8 mouse cellular contexts compared by ENCODE assay signal in genomic region chr17:23725477-23725876, GRCm38 (mm10). TPM values are rescaled to one million over a fixed set of nuclear protein-coding genes. Genes with fewer than 3 reads are reported as not detected.
A peak's percentile ranks its signal among the peaks of the same experiment; 100 is the strongest.
DNase-seq lines count a peak whose midpoint lies in the region; ATAC-seq and TF ChIP-seq lines count a peak whose summit lies in the region.

No protein-coding gene starts in this region.

- no peak for TF ChIP-seq POLR2A in cerebellum, adult 2 months (IDR thresholded peaks at IDR 0.05; ENCODE audit: borderline replicate concordance, insufficient read depth, low read length)
- no peak for TF ChIP-seq POLR2A in testis, adult 2 months (IDR thresholded peaks at IDR 0.05; ENCODE audit: control insufficient read depth, low read depth, low read length)

- no peak for DNase-seq in cerebellum, adult 2 months
- no peak for DNase-seq in cerebellum, adult 11 months
- DNase-seq in testis, postnatal 10 days (ENCODE audit: low spot score): no peak
- no peak for DNase-seq in yolk sac, embryonic 10.5 days (ENCODE audit: low spot score)
- no peak for DNase-seq in spleen, postnatal 14 days (ENCODE audit: low spot score in 2 of 2)
- no peak for DNase-seq in frontal cortex, postnatal 10 days (ENCODE audit: low spot score in 2 of 2)

- no peak for TF ChIP-seq CTCF in cerebellum, adult 2 months (IDR thresholded peaks at IDR 0.05; ENCODE audit: borderline replicate concordance, insufficient read depth, low read depth, low read length)
- TF ChIP-seq CTCF in testis, adult 2 months (IDR thresholded peaks at IDR 0.05; ENCODE audit: control insufficient read depth, insufficient read depth, insufficient replicate concordance, low read depth, low read length): no peak

- peak overlapping the region; percentile 38; the same call in 1 of the 2 replicates for H3K27ac ChIP-seq in cerebellum, adult 2 months (ENCODE audit: insufficient read depth, low read length)
- peak overlapping the region; percentile 88 for H3K27ac ChIP-seq in testis, adult 2 months (ENCODE audit: control insufficient read depth, insufficient read depth, low read depth, low read length)
- peak overlapping the region; percentile 93 for H3K27ac ChIP-seq in liver, embryonic 12.5 days

- no peak for ATAC-seq in liver, embryonic 12.5 days

- H3K36me3 ChIP-seq in testis, adult 2 months (ENCODE audit: control insufficient read depth, insufficient read depth, low read length): no peaks in the 10 kb centered on the region
- H3K36me3 ChIP-seq in liver, embryonic 12.5 days: no peaks in the 10 kb centered on the region

- 66% methylated on average over 4 of the region's 4 CpGs for WGBS in cerebellum, adult 2 months
- WGBS in liver, embryonic 12.5 days (ENCODE audit: insufficient replicate concordance): 52% methylated on average over 4 of the region's 4 CpGs

- no peaks in the 10 kb centered on the region for H3K9me3 ChIP-seq in liver, embryonic 12.5 days (replicated peaks)

- no peaks in the 10 kb centered on the region for H3K27me3 ChIP-seq in cerebellum, adult 2 months (ENCODE audit: control insufficient read depth, insufficient read depth, low read length)
- H3K27me3 ChIP-seq in testis, adult 2 months (ENCODE audit: control insufficient read depth, insufficient read depth, low read length): no peaks in the 10 kb centered on the region
- H3K27me3 ChIP-seq in liver, embryonic 12.5 days (replicated peaks): peaks cover 10% of the 10 kb centered on the region

- no peaks in the 10 kb centered on the region for H3K4me1 ChIP-seq in cerebellum, adult 2 months (ENCODE audit: control insufficient read depth, insufficient read depth, low read length)
- H3K4me1 ChIP-seq in testis, adult 2 months (ENCODE audit: control insufficient read depth, insufficient read depth, low read length): peaks cover 18% of the 10 kb centered on the region
- peaks cover 30% of the 10 kb centered on the region for H3K4me1 ChIP-seq in liver, embryonic 12.5 days

- H3K4me3 ChIP-seq in cerebellum, adult 2 months (replicated peaks; ENCODE audit: insufficient read depth, low read depth, low read length): peak overlapping the region; percentile 59
- H3K4me3 ChIP-seq in testis, adult 2 months (ENCODE audit: control insufficient read depth, low read depth, low read length): peak overlapping the region; percentile 94
- H3K4me3 ChIP-seq in liver, embryonic 12.5 days: peak overlapping the region; percentile 88

- peak overlapping the region; percentile 89 for H3K4me2 ChIP-seq in liver, embryonic 12.5 days

- peak overlapping the region; percentile 91 for H3K9ac ChIP-seq in liver, embryonic 12.5 days

RNA-seq across cellular contexts. Expression of gene Pkmyt1, which starts 0.7 kb away (rescaled TPM):
- 10.3 and 10.6 TPM in 2 replicates for polyA plus RNA-seq in cerebellum, adult 2 months (2012; rRNA removed)
- polyA plus RNA-seq in testis, adult 2 months (2012; rRNA removed): 78.6 and 88.6 TPM in 2 replicates
- 41.1 and 42.1 TPM in 2 replicates for polyA plus RNA-seq in liver, embryonic 12.5 days (2016; fragmentation: Nextera tagmentation; extraction: Ambion mirVana)

RNA-seq across cellular contexts. Expression of gene 1520401A03Rik, which starts 2.9 kb away (rescaled TPM):
- 0.64 and 1.1 TPM in 2 replicates for polyA plus RNA-seq in cerebellum, adult 2 months (2012; rRNA removed)
- polyA plus RNA-seq in testis, adult 2 months (2012; rRNA removed): 6.7 and 7.1 TPM in 2 replicates
- polyA plus RNA-seq in liver, embryonic 12.5 days (2016; fragmentation: Nextera tagmentation; extraction: Ambion mirVana): 0.05 and 0.10 TPM in 2 replicates

RNA-seq across cellular contexts. Expression of gene Paqr4, which starts 15.2 kb away (rescaled TPM):
- 92.0 and 104 TPM in 2 replicates for polyA plus RNA-seq in cerebellum, adult 2 months (2012; rRNA removed)
- 0.69 and 0.85 TPM in 2 replicates for polyA plus RNA-seq in testis, adult 2 months (2012; rRNA removed)
- polyA plus RNA-seq in liver, embryonic 12.5 days (2016; fragmentation: Nextera tagmentation; extraction: Ambion mirVana): 7.4 and 8.4 TPM in 2 replicates

RNA-seq across cellular contexts. Expression of gene Kremen2, which starts 20.2 kb away (rescaled TPM):
- 0.57 and 0.84 TPM in 2 replicates for polyA plus RNA-seq in cerebellum, adult 2 months (2012; rRNA removed)
- 0.80 and 0.97 TPM in 2 replicates for polyA plus RNA-seq in testis, adult 2 months (2012; rRNA removed)
- 0.17 and 0.55 TPM in 2 replicates for polyA plus RNA-seq in liver, embryonic 12.5 days (2016; fragmentation: Nextera tagmentation; extraction: Ambion mirVana)

RNA-seq across cellular contexts. Expression of gene Cldn9, which starts 41.7 kb away (rescaled TPM):
- 0.52 and 0.79 TPM in 2 replicates for polyA plus RNA-seq in cerebellum, adult 2 months (2012; rRNA removed)
- 0.27 and 0.72 TPM in 2 replicates for polyA plus RNA-seq in testis, adult 2 months (2012; rRNA removed)
- 0.08 and 0.11 TPM in 2 replicates for polyA plus RNA-seq in liver, embryonic 12.5 days (2016; fragmentation: Nextera tagmentation; extraction: Ambion mirVana)

Comparison
In these comparisons a context has a peak if more than half of its experiments do, and no peak if none do; other contexts are left out.
1. H3K27ac ChIP-seq: peak in every context shown above with its lines; median percentile 93 in liver, embryonic 12.5 days; 88 in testis, adult 2 months; 38 in cerebellum, adult 2 months.